Mouse (Mus musculus) limb, embryonic 14.5 days (tissue): ENCODE data around the gene Zscan22. TPM values are rescaled to one million over a fixed set of nuclear protein-coding genes. Genes with fewer than 3 reads are reported as not detected.
A peak's percentile ranks its signal among the peaks of the same experiment; 100 is the strongest.
"Not testable (repeated sequence)": the region's sequence is repeated elsewhere in the genome, so short reads cannot be mapped to it uniquely, and the experiment has no call there.

Experiments used
- ATAC-seq: fragments of 200-750 bp; cut with Nextera tagmentation; 2 replicates; pipeline ENCODE4 v1.8.0; 2017; ENCODE audit warnings: low read depth, moderate number of reproducible peaks, moderate TSS enrichment; ENCODE audit not compliant: low FRiP score
- DNase-seq: peaks from one replicate; pipeline ENCODE4 v3.0.0-alpha.2; 2015; ENCODE audit warnings: low spot score
- H3K27ac ChIP-seq: fragments of 300-500 bp; sonication (generic); replicated peaks from 2 replicates; pipeline ENCODE4 v1.5.1; 2014; ENCODE audit warnings: low read depth, mild to moderate bottlenecking, low read length, moderate library complexity, mixed read lengths
- H3K27me3 ChIP-seq: fragments of 300-500 bp; sonication (generic); 2 replicates; pipeline ENCODE4 v1.6.1; 2014; ENCODE audit warnings: low read length, mixed read lengths; ENCODE audit not compliant: control insufficient read depth, insufficient read depth
- H3K36me3 ChIP-seq: fragments of 300-500 bp; sonication (generic); 2 replicates; pipeline ENCODE4 v1.6.1; 2014; ENCODE audit warnings: mild to moderate bottlenecking, low read length, moderate library complexity, mixed read lengths; ENCODE audit not compliant: control insufficient read depth, insufficient read depth
- H3K4me1 ChIP-seq: fragments of 300-500 bp; sonication (generic); 2 replicates; pipeline ENCODE4 v1.6.1; 2014; ENCODE audit warnings: antibody characterized with exemption, low read length, mixed read lengths; ENCODE audit not compliant: control insufficient read depth, insufficient read depth
- H3K4me2 ChIP-seq: fragments of 300-500 bp; sonication (generic); replicated peaks from 2 replicates; pipeline ENCODE4 v1.6.1; 2014; ENCODE audit warnings: low read depth, mild to moderate bottlenecking, low read length, moderate library complexity; ENCODE audit not compliant: severe bottlenecking
- H3K4me3 ChIP-seq: fragments of 300-500 bp; sonication (generic); replicated peaks from 2 replicates; pipeline ENCODE4 v1.5.1; 2014; ENCODE audit warnings: low read length
- H3K9ac ChIP-seq: fragments of 300-500 bp; sonication (generic); 2 replicates; pipeline ENCODE4 v1.6.1; 2014; ENCODE audit warnings: mild to moderate bottlenecking, low read depth, low read length, moderate library complexity; ENCODE audit not compliant: severe bottlenecking
- H3K9me3 ChIP-seq: fragments of 300-500 bp; sonication (generic); 2 replicates; pipeline ENCODE4 v1.6.1; 2016; ENCODE audit warnings: low read length; ENCODE audit not compliant: control insufficient read depth
- POLR2A ChIP-seq: fragments of 200-500 bp; IDR thresholded peaks from 2 replicates; pipeline ENCODE4 v1.8.0; 2012; ENCODE audit warnings: inconsistent platforms, mild to moderate bottlenecking, moderate library complexity, borderline replicate concordance; ENCODE audit not compliant: insufficient read depth, insufficient read length; ENCODE audit errors: extremely low read depth
- WGBS: fragments of 180-500 bp; shearing (Covaris S2); extraction: QIAGEN DNeasy Blood & Tissue Kit; methylation state at CpG from one replicate; pipeline ENCODE4 v1.1.7; 2014; 5-methylcytosine and 5-hydroxymethylcytosine counted together
- polyA plus RNA-seq, 2 experiments: library from polyadenylated mRNA; depleted of rRNA in 1 of 2; stranded (reverse) in 1 of 2; unstranded in 1 of 2; fragments of >200 nt; fragmentation: Nextera tagmentation in 1 of 2; extraction: Ambion mirVana in 1 of 2; gene quantifications; 2 replicates each; pipeline versions ENCODE4 v1.2.1 to v1.2.3; 2012 to 2014

Zscan22 gene
- polyA plus RNA-seq, 2 experiments: 15.6 to 20.1 TPM

DNA sequence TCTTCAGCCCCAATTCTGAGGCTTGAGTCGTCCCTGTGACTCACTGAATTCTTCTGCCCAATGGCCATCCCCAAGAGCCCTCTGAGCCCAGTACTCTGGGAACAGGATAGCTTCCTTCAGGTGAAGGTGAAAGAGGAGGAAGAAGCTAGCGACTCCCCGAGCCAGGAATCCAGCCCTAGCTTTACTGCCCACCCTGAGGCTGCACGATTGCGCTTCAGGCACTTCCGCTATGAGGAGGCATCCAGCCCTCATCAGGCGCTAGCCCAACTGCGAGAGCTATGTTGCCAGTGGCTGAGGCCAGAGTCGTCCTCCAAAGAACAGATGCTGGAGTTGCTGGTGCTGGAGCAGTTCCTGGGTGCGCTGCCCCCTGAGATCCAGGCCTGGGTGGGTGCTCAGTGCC, 6.0 kb downstream of the Zscan22 start:
- Histone ChIP-seq H3K27me3 (no peaks in the 10 kb centered on the region), H3K27ac (no peak overlapping the region), H3K4me3 (no peak overlapping the region), H3K4me1 (no peaks in the 10 kb centered on the region), H3K36me3 (peaks cover 44% of the 10 kb centered on the region), H3K9ac (no peak overlapping the region), H3K9me3 (no peaks in the 10 kb centered on the region), H3K4me2 (no peak overlapping the region)
- DNase-seq (no peak), ATAC-seq (no peak)
- TF ChIP-seq POLR2A: no peak
- 60% methylated on average over 10 of the region's 10 CpGs for WGBS

DNA sequence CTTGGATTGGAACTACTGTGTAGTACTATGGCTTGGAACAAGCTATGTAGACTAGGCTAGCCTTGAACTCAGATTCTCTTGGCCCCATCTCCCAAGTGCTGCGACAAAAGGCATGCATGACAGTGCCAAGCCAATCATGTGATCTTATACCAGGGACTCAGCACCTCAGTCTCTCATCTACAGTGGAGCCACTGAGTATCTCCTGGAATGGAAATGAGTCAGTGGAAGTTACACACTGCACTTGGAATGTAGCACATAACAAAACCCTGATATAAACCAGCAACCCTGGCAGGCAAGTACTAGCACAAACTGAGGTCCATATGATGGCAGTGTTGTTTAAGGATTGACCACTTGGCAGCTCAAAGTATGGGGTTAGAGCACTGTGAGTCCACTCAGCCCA, 7.5 kb downstream of the Zscan22 start:
- no peaks in the 10 kb centered on the region for H3K9me3 ChIP-seq
- no peaks in the 10 kb centered on the region for H3K27me3 ChIP-seq
- H3K4me2 ChIP-seq: no peak overlapping the region
- H3K4me3 ChIP-seq: no peak overlapping the region
- no peak overlapping the region for H3K9ac ChIP-seq
- peaks cover 49% of the 10 kb centered on the region for H3K36me3 ChIP-seq
- ATAC-seq: no peak
- no peak overlapping the region for H3K27ac ChIP-seq
- H3K4me1 ChIP-seq: 0 out of 2 replicates have a peak, but pooled peaks cover 2% of the 10 kb centered on the region
- no peak for DNase-seq
- WGBS: 100% methylated on average over 1 of the region's 1 CpGs
- TF ChIP-seq POLR2A: no peak

DNA sequence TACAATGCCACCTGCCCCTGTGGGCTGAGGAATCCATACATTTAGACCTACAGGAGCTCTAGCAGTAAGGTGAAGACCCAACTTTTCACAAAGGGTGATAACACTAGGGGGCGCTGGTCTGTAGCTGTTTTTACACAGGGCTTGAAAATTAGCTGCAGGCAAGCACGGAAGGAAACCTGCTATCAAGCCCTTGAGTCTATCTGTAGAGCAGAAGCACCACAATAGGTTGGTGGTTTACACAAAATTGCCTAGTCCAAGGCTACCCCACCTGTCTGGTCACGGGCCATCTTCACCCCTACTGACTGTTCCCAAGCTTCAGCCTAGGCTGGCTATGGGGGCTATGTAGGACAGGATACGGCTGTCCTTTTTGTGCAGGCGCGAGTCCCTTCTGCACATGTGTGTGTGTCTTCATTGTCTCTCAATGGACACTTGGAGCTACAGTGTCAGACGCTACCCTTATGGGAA, 11.9 kb downstream of the Zscan22 start:
- Histone ChIP-seq H3K27ac (peak overlapping the region; percentile 79), H3K36me3 (peaks cover 45% of the 10 kb centered on the region), H3K4me2 (peak overlapping the region; percentile 52), H3K4me3 (peak overlapping the region; percentile 42), H3K9me3 (no peaks in the 10 kb centered on the region), H3K9ac (peak overlapping the region; percentile 52; the same call in 1 of the 2 replicates), H3K27me3 (no peaks in the 10 kb centered on the region), H3K4me1 (0 out of 2 replicates have a peak, but pooled peaks cover 2% of the 10 kb centered on the region)
- peak; percentile 74 for DNase-seq
- ATAC-seq: no peak
- TF ChIP-seq POLR2A: no peak
- 45% methylated on average over 7 of the region's 7 CpGs for WGBS

DNA sequence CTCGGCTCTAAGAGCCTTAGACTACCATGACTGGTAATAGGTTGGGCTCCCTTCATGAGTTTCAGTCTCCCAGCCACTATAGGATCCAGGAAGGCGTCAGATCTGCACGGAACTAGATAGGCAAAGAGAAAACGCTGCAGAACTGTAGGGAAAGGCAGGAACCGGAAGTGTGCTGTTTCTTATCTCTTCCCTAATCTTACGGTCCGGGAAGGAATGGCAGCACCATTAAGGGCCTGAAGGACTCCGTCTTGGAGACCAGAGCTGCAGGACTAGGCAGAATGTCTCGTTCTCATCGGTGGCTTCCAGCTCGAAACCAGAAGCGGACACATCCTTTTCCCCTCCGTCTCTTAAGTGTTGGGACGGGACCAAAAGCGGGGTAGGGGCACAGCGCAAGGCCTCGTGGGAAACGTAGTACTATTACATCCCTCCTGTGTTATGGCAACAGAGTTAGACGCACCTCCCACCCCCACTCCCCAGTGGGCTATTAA, 12.6 kb downstream of the Zscan22 start:
- Histone ChIP-seq H3K4me2 (peak overlapping the region; percentile 52), H3K27me3 (no peaks in the 10 kb centered on the region), H3K27ac (peak overlapping the region; percentile 79), H3K9ac (peak overlapping the region; percentile 52), H3K9me3 (no peaks in the 10 kb centered on the region), H3K36me3 (peaks cover 39% of the 10 kb centered on the region), H3K4me1 (0 out of 2 replicates have a peak, but pooled peaks cover 2% of the 10 kb centered on the region), H3K4me3 (peak overlapping the region; percentile 42)
- peak; percentile 81 for DNase-seq
- peak; percentile 84 for ATAC-seq
- 0 out of 2 replicates have a peak, but pooled peaks have one; percentile 38 for TF ChIP-seq POLR2A
- WGBS: 8% methylated on average over 19 of the region's 19 CpGs

DNA sequence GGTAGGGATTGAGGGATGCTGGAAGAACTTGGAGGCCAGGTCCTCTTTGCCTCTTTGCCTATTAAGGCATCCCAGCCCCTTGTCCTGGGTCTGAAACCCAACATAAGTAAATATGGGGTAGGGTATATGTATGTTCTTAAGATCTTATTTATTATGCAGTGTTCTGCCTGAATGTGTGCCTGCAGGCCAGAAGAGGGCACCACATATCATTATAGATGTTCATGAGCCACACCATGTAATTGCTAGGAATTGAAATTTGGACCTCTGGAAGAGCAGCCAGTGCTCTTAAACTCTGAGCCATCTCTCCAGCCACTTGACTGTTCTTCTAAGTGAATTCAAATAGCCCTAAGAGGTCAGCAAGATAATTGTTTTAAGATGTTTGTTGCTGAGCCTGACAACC, 15.9 kb downstream of the Zscan22 start:
- no peaks in the 10 kb centered on the region for H3K9me3 ChIP-seq
- TF ChIP-seq POLR2A: no peak
- H3K4me1 ChIP-seq: 0 out of 2 replicates have a peak, but pooled peaks cover 2% of the 10 kb centered on the region
- DNase-seq (no peak), ATAC-seq (no peak)
- H3K27me3 ChIP-seq: no peaks in the 10 kb centered on the region
- no peak overlapping the region for H3K4me2 ChIP-seq
- no peak overlapping the region for H3K27ac ChIP-seq
- H3K9ac ChIP-seq: no peak overlapping the region
- H3K4me3 ChIP-seq: no peak overlapping the region
- peaks cover 6% of the 10 kb centered on the region; the same call in 1 of the 2 replicates for H3K36me3 ChIP-seq

DNA sequence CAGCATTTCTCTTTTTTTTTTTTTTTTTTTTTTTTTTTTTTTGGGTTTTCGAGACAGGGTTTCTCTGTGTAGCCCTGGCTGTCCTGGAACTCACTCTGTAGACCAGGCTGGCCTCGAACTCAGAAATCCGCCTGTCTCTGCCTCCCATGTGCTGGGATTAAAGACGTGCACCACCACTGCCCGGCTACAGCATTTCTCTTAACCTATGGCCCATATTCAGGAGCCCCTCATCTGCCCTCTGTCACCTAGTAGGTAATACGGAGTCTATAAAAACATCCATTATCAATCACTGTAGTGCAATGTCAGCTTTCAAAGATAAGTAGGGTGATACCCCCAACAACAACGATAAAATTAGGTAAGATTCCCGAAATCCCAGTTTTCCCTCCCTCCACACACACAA, 22.9 kb downstream of the Zscan22 start:
- DNase-seq, H3K4me3 ChIP-seq, H3K27me3 ChIP-seq, H3K27ac ChIP-seq, H3K4me2 ChIP-seq, ATAC-seq, H3K9ac ChIP-seq, H3K9me3 ChIP-seq: not testable (repeated sequence)
- WGBS: 87% methylated on average over 7 of the region's 8 CpGs
- peaks cover 26% of the 10 kb centered on the region for H3K36me3 ChIP-seq
- peaks cover 10% of the 10 kb centered on the region for H3K4me1 ChIP-seq
